Mouse (Mus musculus) C2C12 (cell line): ENCODE measurements around the gene Ldhb.

Source experiments
- CEBPB ChIP-seq: IDR thresholded peaks from one replicate; pipeline ENCODE4 v1.6.1; 2011; ENCODE audit warnings: low read depth, mild to moderate bottlenecking, control low read depth, moderate library complexity
- CTCF ChIP-seq: IDR thresholded peaks from one replicate; pipeline ENCODE4 v1.5.1; 2011; ENCODE audit not compliant: control insufficient read depth, insufficient read depth, insufficient read length
- FOSL1 ChIP-seq: IDR thresholded peaks from one replicate; pipeline ENCODE4 v1.8.0; 2011; ENCODE audit warnings: mild to moderate bottlenecking, low read length; ENCODE audit not compliant: poor library complexity, insufficient read depth, severe bottlenecking
- MAX ChIP-seq: IDR thresholded peaks from one replicate; pipeline ENCODE4 v1.6.1; 2011; ENCODE audit warnings: mild to moderate bottlenecking, control low read depth
- MYOD1 ChIP-seq: IDR thresholded peaks from one replicate; pipeline ENCODE4 v1.6.1; 2011; ENCODE audit warnings: low read depth; ENCODE audit not compliant: control insufficient read depth, insufficient read length
- MYOG ChIP-seq: IDR thresholded peaks from one replicate; pipeline ENCODE4 v1.6.1; 2011; ENCODE audit not compliant: control insufficient read depth, insufficient read length; ENCODE audit errors: extremely low read depth
- USF1 ChIP-seq: IDR thresholded peaks from one replicate; pipeline ENCODE4 v1.6.1; 2011; ENCODE audit warnings: low read depth, mild to moderate bottlenecking, control low read depth, moderate library complexity

DNA sequence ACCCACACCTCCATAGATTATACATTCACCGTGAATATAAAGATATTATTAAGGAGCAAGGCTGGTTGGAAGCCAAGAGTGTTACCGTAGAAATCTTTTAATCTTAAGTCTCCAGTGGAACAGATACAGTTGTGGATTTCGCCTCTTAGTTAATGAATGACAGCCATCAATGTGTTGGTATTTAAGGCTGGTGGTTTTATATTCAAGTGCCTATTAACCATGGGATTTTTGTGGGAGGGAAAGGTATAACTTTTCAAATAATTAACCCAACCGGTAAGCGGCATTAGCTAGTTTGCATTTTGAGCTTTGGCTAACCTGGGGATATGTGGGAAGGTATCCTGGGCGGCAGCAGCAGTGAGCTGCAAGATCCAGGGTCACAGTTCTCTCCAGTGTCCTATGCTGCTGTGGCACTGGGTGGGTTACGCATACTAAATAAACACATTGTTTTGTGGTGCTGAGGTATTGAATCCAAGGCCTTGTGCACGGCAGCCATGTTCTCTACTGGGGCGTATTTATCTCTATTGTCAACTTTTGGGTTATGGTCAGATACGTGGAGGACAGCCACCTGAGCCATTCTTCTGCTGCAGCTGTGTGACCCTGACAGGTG lies 5.1 kb downstream of the Ldhb start:
- TF ChIP-seq CTCF = no peak
- no peak for TF ChIP-seq USF1
- no peak for TF ChIP-seq MYOG
- no peak for TF ChIP-seq MAX
- no peak for TF ChIP-seq MYOD1
- no peak for TF ChIP-seq FOSL1
- no peak for TF ChIP-seq CEBPB
